ENCODE assay signal across 12 mouse cellular contexts in genomic region chr12:56613438-56613830, GRCm38 (mm10). TPM values are rescaled to one million over a fixed set of nuclear protein-coding genes. Genes with fewer than 3 reads are reported as not detected.
DNase-seq lines count a peak whose midpoint lies in the region; ATAC-seq and TF ChIP-seq lines count a peak whose summit lies in the region.
"Had no signal": no experiment of that assay in that cellular context is flagged by ENCODE, and none has a peak within 500 bp of the region (broad histone marks: within the 10 kb centered on the region; RNA-seq: fewer than 3 reads in every experiment).

No protein-coding gene starts in this region.

- H3K4me1 ChIP-seq in kidney, embryonic 14.5 days (ENCODE audit: control insufficient read depth, insufficient read depth, low read length): peaks cover 4% of the 10 kb centered on the region; the same call in 1 of the 2 replicates
- H3K4me1 ChIP-seq in embryonic facial prominence, embryonic 14.5 days (ENCODE audit: control insufficient read depth, insufficient read depth, low read length): no peaks in the 10 kb centered on the region; the same call in 1 of the 2 replicates
- H3K4me1 ChIP-seq in hindbrain, postnatal 0 days (ENCODE audit: insufficient read depth, low read length): 0 out of 2 replicates have a peak, but pooled peaks cover 8% of the 10 kb centered on the region
- H3K4me1 ChIP-seq in midbrain, embryonic 14.5 days (ENCODE audit: control insufficient read depth, insufficient read depth, low read length): peaks cover 5% of the 10 kb centered on the region
- H3K4me1 ChIP-seq: liver, embryonic 15.5 days had no signal

- H3K27ac ChIP-seq in kidney, embryonic 14.5 days (ENCODE audit: low read depth, low read length): no peak overlapping the region
- no peak overlapping the region for H3K27ac ChIP-seq in embryonic facial prominence, embryonic 14.5 days (replicated peaks; ENCODE audit: low read depth, low read length)
- H3K27ac ChIP-seq in hindbrain, postnatal 0 days: no peak overlapping the region
- no peak overlapping the region for H3K27ac ChIP-seq in midbrain, embryonic 14.5 days (replicated peaks; ENCODE audit: low read depth, low read length)
- H3K27ac ChIP-seq: liver, embryonic 15.5 days had no signal

- 1% methylated on average over 6 of the region's 6 CpGs for WGBS in kidney, embryonic 14.5 days
- WGBS in embryonic facial prominence, embryonic 14.5 days: 1% methylated on average over 6 of the region's 6 CpGs
- WGBS in hindbrain, postnatal 0 days: 3% methylated on average over 6 of the region's 6 CpGs
- under 1% methylated on average over 6 of the region's 6 CpGs for WGBS in midbrain, embryonic 14.5 days

- no peaks in the 10 kb centered on the region for H3K9me3 ChIP-seq in kidney, embryonic 14.5 days (ENCODE audit: control insufficient read depth, low read length)
- H3K9me3 ChIP-seq in embryonic facial prominence, embryonic 14.5 days (ENCODE audit: control insufficient read depth, low read length): no peaks in the 10 kb centered on the region
- H3K9me3 ChIP-seq in hindbrain, postnatal 0 days (ENCODE audit: low read length): no peaks in the 10 kb centered on the region
- no peaks in the 10 kb centered on the region for H3K9me3 ChIP-seq in midbrain, embryonic 14.5 days (ENCODE audit: control insufficient read depth, low read length)
- H3K9me3 ChIP-seq: G1E; liver, embryonic 15.5 days had no signal

- no peak overlapping the region for H3K4me2 ChIP-seq in kidney, embryonic 14.5 days (replicated peaks; ENCODE audit: low read depth, low read length)
- H3K4me2 ChIP-seq in embryonic facial prominence, embryonic 14.5 days (ENCODE audit: low read depth, low read length): peak overlapping the region; percentile 41
- H3K4me2 ChIP-seq in hindbrain, postnatal 0 days (ENCODE audit: low read depth, low read length): peak overlapping the region; percentile 18; the same call in 1 of the 2 replicates
- H3K4me2 ChIP-seq in midbrain, embryonic 14.5 days (ENCODE audit: low read length): no peak overlapping the region
- H3K4me2 ChIP-seq: liver, embryonic 15.5 days had no signal

- TF ChIP-seq CTCF in hindbrain, postnatal 0 days (IDR thresholded peaks at IDR 0.05; ENCODE audit: low read depth): no peak

- H3K9ac ChIP-seq in kidney, embryonic 14.5 days (ENCODE audit: low read depth, low read length): no peak overlapping the region
- H3K9ac ChIP-seq in embryonic facial prominence, embryonic 14.5 days (ENCODE audit: low read depth, low read length): no peak overlapping the region
- no peak overlapping the region for H3K9ac ChIP-seq in hindbrain, postnatal 0 days (replicated peaks; ENCODE audit: low read length)
- no peak overlapping the region for H3K9ac ChIP-seq in midbrain, embryonic 14.5 days (replicated peaks; ENCODE audit: low read length)
- H3K9ac ChIP-seq: liver, embryonic 15.5 days had no signal

- peaks cover 87% of the 10 kb centered on the region for H3K27me3 ChIP-seq in kidney, embryonic 14.5 days (ENCODE audit: control insufficient read depth, insufficient read depth, low read length)
- peaks cover 94% of the 10 kb centered on the region for H3K27me3 ChIP-seq in embryonic facial prominence, embryonic 14.5 days (replicated peaks; ENCODE audit: control insufficient read depth, insufficient read depth, low read length)
- H3K27me3 ChIP-seq in hindbrain, postnatal 0 days (ENCODE audit: insufficient read depth, low read length): peaks cover 91% of the 10 kb centered on the region
- H3K27me3 ChIP-seq in midbrain, embryonic 14.5 days (ENCODE audit: control insufficient read depth, insufficient read depth, low read length): peaks cover 93% of the 10 kb centered on the region

- no peaks in the 10 kb centered on the region for H3K36me3 ChIP-seq in kidney, embryonic 14.5 days (ENCODE audit: control insufficient read depth, insufficient read depth, low read length)
- no peaks in the 10 kb centered on the region for H3K36me3 ChIP-seq in embryonic facial prominence, embryonic 14.5 days (ENCODE audit: control insufficient read depth, insufficient read depth, low read length)
- H3K36me3 ChIP-seq in hindbrain, postnatal 0 days (ENCODE audit: insufficient read depth, low read length): no peaks in the 10 kb centered on the region
- no peaks in the 10 kb centered on the region for H3K36me3 ChIP-seq in midbrain, embryonic 14.5 days (ENCODE audit: control insufficient read depth, insufficient read depth, low read length)
- H3K36me3 ChIP-seq: G1E; liver, embryonic 15.5 days had no signal

- no peak for DNase-seq in kidney, postnatal 36 days
- DNase-seq in embryonic facial prominence, embryonic 14.5 days (ENCODE audit: low spot score): no peak
- no peak for DNase-seq in hindbrain, postnatal 0 days (ENCODE audit: low spot score)
- no peak for DNase-seq in midbrain, embryonic 14.5 days
- no peak for DNase-seq in adrenal gland, adult (ENCODE audit: inconsistent age in 2 of 2, low spot score in 1 of 2)
- no peak for DNase-seq in frontal cortex, postnatal 14 days (ENCODE audit: low spot score in 2 of 2)
- DNase-seq: thymus, postnatal 36 days had no signal

- ATAC-seq in kidney, embryonic 14.5 days (ENCODE audit: low FRiP score, low TSS enrichment): no peak
- no peak for ATAC-seq in embryonic facial prominence, embryonic 14.5 days (ENCODE audit: low read depth)
- no peak for ATAC-seq in hindbrain, postnatal 0 days
- ATAC-seq in midbrain, embryonic 14.5 days (ENCODE audit: low FRiP score, low TSS enrichment): no peak

- H3K4me3 ChIP-seq in kidney, embryonic 14.5 days (ENCODE audit: low read length): 0 out of 2 replicates have a peak overlapping the region, but pooled peaks have one; percentile 7
- H3K4me3 ChIP-seq in embryonic facial prominence, embryonic 14.5 days (ENCODE audit: low read depth, low read length): peak overlapping the region; percentile 24
- no peak overlapping the region for H3K4me3 ChIP-seq in hindbrain, postnatal 0 days (ENCODE audit: low read length)
- peak overlapping the region; percentile 7; the same call in 1 of the 2 replicates for H3K4me3 ChIP-seq in midbrain, embryonic 14.5 days (replicated peaks; ENCODE audit: low read depth, low read length)
- H3K4me3 ChIP-seq: liver, embryonic 15.5 days had no signal

RNA-seq across cellular contexts. Expression of gene Nkx2-9, which starts 0.3 kb away (rescaled TPM):
- not detected in 2 replicates for polyA plus RNA-seq in kidney, embryonic 14.5 days (2014; fragmentation: Nextera tagmentation; extraction: Ambion mirVana)
- not detected in 2 replicates for polyA plus RNA-seq in embryonic facial prominence, embryonic 14.5 days (2014; fragmentation: Nextera tagmentation; extraction: Ambion mirVana)
- 0.78 TPM in 1 of 2 replicates, not detected in the other for total RNA-seq in hindbrain, postnatal 0 days (2014; rRNA removed)
- polyA plus RNA-seq in hindbrain, postnatal 0 days (2015; fragmentation: Nextera tagmentation; extraction: Ambion mirVana): not detected in 2 replicates
- 0.17 and 0.18 TPM in 2 replicates for polyA plus RNA-seq in midbrain, embryonic 14.5 days (2014; fragmentation: Nextera tagmentation; extraction: Ambion mirVana)
- total RNA-seq: G1E; gastrocnemius, postnatal 4 days had no signal
- polyA plus RNA-seq: G1E; liver, embryonic 15.5 days; neural tube, embryonic 14.5 days had no signal

Comparison
In these comparisons a context has a peak if more than half of its experiments do, and no peak if none do; other contexts are left out.
1. H3K4me2 ChIP-seq: peak in embryonic facial prominence, embryonic 14.5 days (single experiment) and hindbrain, postnatal 0 days (single experiment); none in kidney, embryonic 14.5 days (single experiment) and midbrain, embryonic 14.5 days (single experiment).